Mouse (Mus musculus) heart, embryonic 16.5 days (tissue): ENCODE data around the gene Hid1. TPM values are rescaled to one million over a fixed set of nuclear protein-coding genes. Genes with fewer than 3 reads are reported as not detected.

Source experiments
- ATAC-seq: fragments of 200-750 bp; cut with Nextera tagmentation; replicated peaks from 2 replicates; pipeline ENCODE4 v1.8.0; 2017; ENCODE audit warnings: moderate number of reproducible peaks; ENCODE audit not compliant: insufficient read depth, low FRiP score; ENCODE audit errors: extremely low read depth
- H3K27ac ChIP-seq: fragments of 300-500 bp; sonication (generic); 2 replicates; pipeline ENCODE4 v1.5.1; 2014; ENCODE audit warnings: mild to moderate bottlenecking, low read length, control low read depth, moderate library complexity
- H3K27me3 ChIP-seq: fragments of 300-500 bp; sonication (generic); 2 replicates; pipeline ENCODE4 v1.6.1; 2014; ENCODE audit warnings: low read length, mixed read lengths; ENCODE audit not compliant: control insufficient read depth, insufficient read depth
- H3K36me3 ChIP-seq: fragments of 300-500 bp; sonication (generic); 2 replicates; pipeline ENCODE4 v1.6.1; 2014; ENCODE audit not compliant: control insufficient read depth, insufficient read depth
- H3K4me1 ChIP-seq: fragments of 300-500 bp; sonication (generic); 2 replicates; pipeline ENCODE4 v1.6.1; 2014; ENCODE audit warnings: low read length, mixed read lengths; ENCODE audit not compliant: control insufficient read depth, insufficient read depth
- H3K4me2 ChIP-seq: fragments of 300-500 bp; sonication (generic); 2 replicates; pipeline ENCODE4 v1.6.1; 2014; ENCODE audit warnings: low read depth, mild to moderate bottlenecking, control low read depth, low read length
- H3K4me3 ChIP-seq: fragments of 300-500 bp; sonication (generic); 2 replicates; pipeline ENCODE4 v1.5.1; 2014; ENCODE audit warnings: mild to moderate bottlenecking, control low read depth, low read length
- H3K9ac ChIP-seq: fragments of 300-500 bp; sonication (generic); 2 replicates; pipeline ENCODE4 v1.6.1; 2014; ENCODE audit warnings: low read length, control low read depth
- H3K9me3 ChIP-seq: fragments of 300-500 bp; sonication (generic); replicated peaks from 2 replicates; pipeline ENCODE4 v1.6.1; 2016; ENCODE audit warnings: low read length; ENCODE audit not compliant: control insufficient read depth
- WGBS: fragments of 180-500 bp; shearing (Covaris S2); extraction: QIAGEN DNeasy Blood & Tissue Kit; methylation state at CpG from one replicate; pipeline ENCODE4 v1.1.7; 2014; 5-methylcytosine and 5-hydroxymethylcytosine counted together
- polyA plus RNA-seq: library from polyadenylated mRNA; unstranded; fragments of >200 nt; fragmentation: Nextera tagmentation; extraction: Ambion mirVana; gene quantifications from 2 replicates; pipeline ENCODE4 v1.2.1, GENCODE M21; 2015

Hid1 gene
- polyA plus RNA-seq, 1 experiment from 2014 or later: 8.5 TPM

GRCm38 (mm10) chr11:115371354-115371753, 3.8 kb upstream of the Hid1 start:
- Histone ChIP-seq H3K4me2 (no peak overlapping the region), H3K27me3 (peaks cover 37% of the 10 kb centered on the region), H3K4me3 (no peak overlapping the region), H3K4me1 (peaks cover 19% of the 10 kb centered on the region), H3K27ac (no peak overlapping the region), H3K36me3 (no peaks in the 10 kb centered on the region), H3K9me3 (no peaks in the 10 kb centered on the region), H3K9ac (no peak overlapping the region)
- 56% methylated on average over 8 of the region's 8 CpGs for WGBS
- no peak for ATAC-seq

DNA sequence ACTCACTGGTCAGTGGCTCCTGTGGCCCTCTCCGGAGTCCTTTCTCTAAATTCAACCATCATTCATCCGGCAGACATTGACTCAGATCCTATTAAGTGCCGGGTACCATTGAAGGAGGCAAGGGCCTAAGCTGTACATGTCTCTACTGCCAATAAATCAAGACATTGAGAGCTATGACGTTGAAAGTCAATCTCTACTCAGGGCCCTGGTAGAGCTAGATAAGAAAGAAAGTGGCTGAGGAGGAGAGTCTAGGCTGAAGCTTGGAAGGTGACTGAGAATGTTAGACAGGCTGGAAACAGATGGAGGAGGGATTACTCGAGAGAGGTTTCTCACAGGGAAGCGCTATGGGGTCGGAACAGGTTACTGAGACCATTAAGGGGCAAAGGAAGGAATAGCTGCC, 2.8 kb upstream of the Hid1 start:
- H3K9me3 ChIP-seq: no peaks in the 10 kb centered on the region
- no peak for ATAC-seq
- H3K9ac ChIP-seq: no peak overlapping the region
- H3K36me3 ChIP-seq: no peaks in the 10 kb centered on the region
- H3K27ac ChIP-seq: no peak overlapping the region
- 49% methylated on average over 7 of the region's 7 CpGs for WGBS
- H3K4me2 ChIP-seq: no peak overlapping the region
- H3K27me3 ChIP-seq: peaks cover 35% of the 10 kb centered on the region
- no peak overlapping the region for H3K4me3 ChIP-seq
- peaks cover 19% of the 10 kb centered on the region for H3K4me1 ChIP-seq

GRCm38 (mm10) chr11:115366706-115367394, 706 bp downstream of the Hid1 start:
- peaks cover 5% of the 10 kb centered on the region for H3K4me1 ChIP-seq
- peak overlapping the region; percentile 66 for H3K4me3 ChIP-seq
- H3K4me2 ChIP-seq: peak overlapping the region; percentile 94
- H3K9ac ChIP-seq: peak overlapping the region; percentile 73
- H3K27ac ChIP-seq: 0 out of 2 replicates have a peak overlapping the region, but pooled peaks have one; percentile 22
- peaks cover 28% of the 10 kb centered on the region for H3K27me3 ChIP-seq
- no peak for ATAC-seq
- 2% methylated on average over 28 of the region's 28 CpGs for WGBS
- no peaks in the 10 kb centered on the region for H3K36me3 ChIP-seq
- no peaks in the 10 kb centered on the region for H3K9me3 ChIP-seq

DNA sequence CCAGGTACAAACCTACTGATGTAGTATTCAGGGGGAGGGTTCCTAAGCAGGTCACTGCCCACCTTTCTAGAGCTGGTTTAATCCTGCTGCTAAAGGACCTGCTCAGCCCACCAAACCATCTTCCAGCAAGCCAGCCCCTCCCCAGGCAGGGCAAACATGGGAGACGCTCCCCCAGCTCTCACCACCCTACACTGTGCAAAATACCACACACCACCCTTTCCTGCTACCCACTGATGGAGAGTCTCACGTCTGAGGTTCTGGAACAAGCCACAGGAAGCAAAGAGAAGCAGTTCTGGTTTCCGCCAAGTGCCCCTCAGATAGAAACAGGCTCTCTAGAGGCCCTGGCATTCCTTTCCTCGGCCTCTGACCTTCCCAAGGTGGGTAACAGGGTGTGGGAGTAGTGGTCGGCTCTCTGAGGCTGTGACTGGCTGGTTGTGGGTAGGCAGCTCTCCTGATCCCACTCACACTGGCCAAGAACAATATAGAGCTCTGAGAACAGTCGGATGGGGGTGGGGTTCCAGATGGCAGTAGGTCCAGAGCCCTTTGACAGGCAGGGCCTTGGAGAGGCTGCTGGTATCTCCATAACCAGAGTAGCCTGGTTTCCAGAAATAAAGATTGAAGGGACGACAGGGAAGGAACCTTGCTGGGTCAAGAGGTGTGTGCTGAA, 1.4 kb downstream of the Hid1 start:
- peaks cover 5% of the 10 kb centered on the region for H3K4me1 ChIP-seq
- H3K27ac ChIP-seq: peak overlapping the region; percentile 5; the same call in 1 of the 2 replicates
- H3K4me3 ChIP-seq: peak overlapping the region; percentile 66
- no peaks in the 10 kb centered on the region for H3K9me3 ChIP-seq
- WGBS: 33% methylated on average over 7 of the region's 7 CpGs
- no peak for ATAC-seq
- no peak overlapping the region; the same call in 1 of the 2 replicates for H3K9ac ChIP-seq
- peaks cover 22% of the 10 kb centered on the region for H3K27me3 ChIP-seq
- H3K4me2 ChIP-seq: peak overlapping the region; percentile 94
- H3K36me3 ChIP-seq: no peaks in the 10 kb centered on the region

- peaks cover 11% of the 10 kb centered on the region for H3K27me3 ChIP-seq
- H3K4me3 ChIP-seq: no peak overlapping the region
- no peaks in the 10 kb centered on the region for H3K9me3 ChIP-seq
- no peak overlapping the region for H3K27ac ChIP-seq
- no peak for ATAC-seq
- WGBS: 76% methylated on average over 3 of the region's 3 CpGs
- peaks cover 9% of the 10 kb centered on the region for H3K4me1 ChIP-seq
- no peaks in the 10 kb centered on the region for H3K36me3 ChIP-seq
- H3K4me2 ChIP-seq: no peak overlapping the region
- H3K9ac ChIP-seq: no peak overlapping the region
Observed at GRCm38 (mm10) chr11:115364136-115364535, 3.4 kb downstream of the Hid1 start.

DNA sequence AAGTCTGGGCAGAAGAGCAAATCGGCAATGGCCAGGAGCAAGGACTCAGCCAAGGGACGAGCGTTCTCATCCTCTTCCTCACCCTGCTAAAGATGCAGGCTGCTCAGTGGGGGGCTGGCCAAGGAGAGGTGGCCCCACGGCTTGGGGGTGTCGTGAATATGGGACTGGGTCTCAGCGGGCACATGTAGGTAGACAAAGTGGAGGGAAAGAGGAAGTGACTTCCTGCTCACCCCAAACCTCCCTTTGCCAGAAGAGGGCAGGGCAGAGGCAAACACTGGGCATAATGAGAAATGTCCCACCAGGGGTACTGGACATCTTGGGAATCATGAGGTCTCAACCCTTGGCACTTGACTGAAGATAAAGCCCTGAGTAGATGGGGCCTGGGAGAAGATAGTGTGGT, 7.8 kb downstream of the Hid1 start:
- H3K27me3 ChIP-seq: peaks cover 16% of the 10 kb centered on the region; the same call in 1 of the 2 replicates
- no peak overlapping the region for H3K9ac ChIP-seq
- no peak for ATAC-seq
- H3K4me3 ChIP-seq: no peak overlapping the region
- no peaks in the 10 kb centered on the region for H3K9me3 ChIP-seq
- H3K36me3 ChIP-seq: no peaks in the 10 kb centered on the region
- H3K4me2 ChIP-seq: no peak overlapping the region
- peak overlapping the region; percentile 64 for H3K27ac ChIP-seq
- 63% methylated on average over 6 of the region's 6 CpGs for WGBS
- peaks cover 6% of the 10 kb centered on the region for H3K4me1 ChIP-seq

DNA sequence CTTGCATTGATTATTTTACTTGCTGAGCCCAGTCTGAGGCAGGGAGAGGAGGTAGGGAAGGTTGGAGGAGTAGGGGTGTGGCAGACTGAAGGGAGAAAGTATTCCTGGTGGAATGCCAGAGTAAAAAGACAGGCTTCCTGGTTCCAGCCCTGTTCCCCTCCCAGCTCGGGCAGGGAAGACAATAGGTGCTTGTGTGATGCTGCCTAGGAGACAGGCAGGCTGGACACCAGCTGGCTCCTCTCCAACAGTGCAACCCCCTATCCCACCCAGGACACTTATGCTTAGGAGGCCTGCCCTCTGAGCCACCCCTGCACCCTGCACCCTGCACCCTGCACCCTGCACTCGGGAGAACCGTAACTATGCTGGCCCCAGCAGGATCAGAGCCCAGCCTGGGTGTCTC, 8.3 kb downstream of the Hid1 start:
- H3K4me1 ChIP-seq: peaks cover 6% of the 10 kb centered on the region
- peak overlapping the region; percentile 64 for H3K27ac ChIP-seq
- no peaks in the 10 kb centered on the region for H3K36me3 ChIP-seq
- H3K4me3 ChIP-seq: no peak overlapping the region
- 61% methylated on average over 3 of the region's 3 CpGs for WGBS
- no peak overlapping the region; the same call in 1 of the 2 replicates for H3K4me2 ChIP-seq
- ATAC-seq: 0 out of 2 replicates have a peak, but pooled peaks have one; percentile 11
- H3K27me3 ChIP-seq: peaks cover 16% of the 10 kb centered on the region; the same call in 1 of the 2 replicates
- no peaks in the 10 kb centered on the region for H3K9me3 ChIP-seq
- H3K9ac ChIP-seq: no peak overlapping the region

DNA sequence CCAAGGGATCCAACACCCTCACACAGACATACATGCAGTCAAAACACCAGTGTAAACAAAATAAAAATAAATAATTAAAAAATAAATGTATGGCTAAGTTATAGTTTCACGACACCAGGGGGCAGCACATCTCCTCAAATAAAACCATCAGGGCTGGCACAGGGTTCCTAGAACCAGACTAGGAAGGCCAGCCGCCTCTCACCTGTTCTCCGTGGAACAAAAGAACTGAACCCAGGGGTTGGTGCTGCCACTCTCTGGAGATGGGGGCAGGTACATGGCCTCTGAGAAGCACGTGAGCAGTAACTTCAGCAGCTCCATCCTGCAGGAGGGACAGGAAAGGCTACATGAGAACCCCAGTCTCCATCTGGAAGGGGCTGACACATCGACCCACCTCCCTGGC, 9.1 kb downstream of the Hid1 start:
- H3K9me3 ChIP-seq: no peaks in the 10 kb centered on the region
- 11% methylated on average over 5 of the region's 5 CpGs for WGBS
- no peak overlapping the region for H3K27ac ChIP-seq
- no peaks in the 10 kb centered on the region for H3K36me3 ChIP-seq
- H3K4me3 ChIP-seq: no peak overlapping the region
- H3K9ac ChIP-seq: no peak overlapping the region
- H3K27me3 ChIP-seq: peaks cover 16% of the 10 kb centered on the region; the same call in 1 of the 2 replicates
- ATAC-seq: peak; percentile 39; the same call in 1 of the 2 replicates
- H3K4me2 ChIP-seq: no peak overlapping the region
- H3K4me1 ChIP-seq: peaks cover 6% of the 10 kb centered on the region

GRCm38 (mm10) chr11:115354183-115354582, 13.4 kb downstream of the Hid1 start:
- H3K27me3 ChIP-seq: peaks cover 21% of the 10 kb centered on the region
- H3K9me3 ChIP-seq: no peaks in the 10 kb centered on the region
- 7% methylated on average over 8 of the region's 8 CpGs for WGBS
- no peak overlapping the region for H3K4me3 ChIP-seq
- no peaks in the 10 kb centered on the region for H3K36me3 ChIP-seq
- peaks cover 3% of the 10 kb centered on the region; the same call in 1 of the 2 replicates for H3K4me1 ChIP-seq
- no peak overlapping the region for H3K9ac ChIP-seq
- no peak overlapping the region for H3K4me2 ChIP-seq
- no peak for ATAC-seq
- no peak overlapping the region for H3K27ac ChIP-seq
